Mouse (Mus musculus) G1E (cell line): ENCODE results near the gene Pde6d.

ENCODE experiments used
- CTCF ChIP-seq: IDR thresholded peaks from 2 replicates; pipeline ENCODE4 v1.5.1; 2012; ENCODE audit warnings: low read depth, low read length, inconsistent platforms, mixed read lengths
- GATA1 ChIP-seq: IDR thresholded peaks from 2 replicates; pipeline ENCODE4 v1.6.1; 2012; ENCODE audit warnings: borderline replicate concordance, low read length, inconsistent platforms, mixed read lengths
- GATA2 ChIP-seq: IDR thresholded peaks from 2 replicates; pipeline ENCODE4 v1.6.1; 2012; ENCODE audit warnings: low read depth, low read length, inconsistent platforms, borderline replicate concordance
- POLR2AphosphoS5 ChIP-seq: IDR thresholded peaks from 2 replicates; pipeline ENCODE4 v1.6.1; 2012; ENCODE audit warnings: low read depth, low read length, inconsistent platforms; ENCODE audit not compliant: insufficient replicate concordance
- TAL1 ChIP-seq: conservative IDR thresholded peaks from 2 replicates; pipeline ENCODE4 v1.6.1; 2012; ENCODE audit warnings: low read depth, low read length, inconsistent platforms, mixed read lengths

DNA sequence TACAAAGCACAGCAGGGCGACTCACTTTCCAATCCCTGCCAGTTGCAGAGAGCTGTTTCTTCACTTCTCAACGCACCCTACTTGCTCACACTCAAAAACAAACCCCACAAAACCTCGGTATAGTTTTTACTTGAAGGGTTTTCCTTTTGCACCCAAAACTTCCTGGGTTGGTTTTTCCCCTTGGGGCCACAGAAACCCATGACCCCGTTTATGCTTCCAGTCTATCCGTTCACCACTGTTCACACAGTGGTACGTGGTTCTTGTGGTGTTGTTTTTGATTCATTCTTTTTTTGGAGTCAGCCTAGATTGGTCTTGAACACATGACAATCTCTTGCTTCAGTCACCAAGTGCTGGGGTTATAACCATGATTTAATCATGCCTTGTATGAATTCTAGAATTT, 2.0 kb downstream of the Pde6d start:
- no peak for TF ChIP-seq POLR2AphosphoS5
- TF ChIP-seq CTCF = no peak
- TF ChIP-seq TAL1 = no peak
- no peak for TF ChIP-seq GATA1
- no peak for TF ChIP-seq GATA2
